9 mouse cellular contexts compared by ENCODE assay signal in the genomic region with DNA sequence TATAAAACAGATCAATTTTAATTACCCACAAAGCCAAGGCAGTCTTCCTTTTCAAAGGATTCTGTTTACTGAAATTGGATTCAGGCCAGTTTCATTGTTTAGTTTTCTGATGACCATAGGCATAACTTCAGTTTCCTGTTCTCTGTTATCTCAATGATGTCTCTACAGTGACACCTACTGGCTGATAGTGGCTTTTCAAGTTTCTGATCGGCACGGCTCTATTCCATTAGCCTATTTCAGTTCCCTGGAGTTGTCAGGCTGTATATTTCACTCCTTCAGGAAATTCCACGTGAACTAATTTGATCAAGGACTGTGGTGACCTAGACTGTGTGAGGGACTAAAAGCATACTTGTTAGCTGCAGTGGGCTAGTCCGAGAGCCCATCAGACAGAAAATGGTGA. TPM values are rescaled to one million over a fixed set of nuclear protein-coding genes. Genes with fewer than 3 reads are reported as not detected.
A peak's percentile ranks its signal among the peaks of the same experiment; 100 is the strongest.
DNase-seq lines count a peak whose midpoint lies in the region; ATAC-seq lines count a peak whose summit lies in the region.
"Had no signal": no experiment of that assay in that cellular context is flagged by ENCODE, and none has a peak within 500 bp of the region (broad histone marks: within the 10 kb centered on the region; RNA-seq: fewer than 3 reads in every experiment).

No protein-coding gene starts in this region.

- DNase-seq in 3T3-L1 (ENCODE audit: low read depth, low spot score) (peak; percentile 82), ES-CJ7 (ENCODE audit: low read depth, low spot score) (peak; percentile 41)
- DNase-seq in cerebellum, adult 11-12 months, result peak; percentile 29
- DNase-seq in lung, adult 18-20 months, result peak; percentile 5 to 59
- DNase-seq in ovary, postnatal 10 days (ENCODE audit: low spot score), result no peak

- H3K9ac ChIP-seq in kidney, embryonic 16.5 days (replicated peaks; ENCODE audit: low read length), result no peak overlapping the region

- peak; percentile 81 for ATAC-seq in frontal cortex, adult (ENCODE audit: low TSS enrichment)
- ATAC-seq in kidney, embryonic 16.5 days (ENCODE audit: low FRiP score, low TSS enrichment), result peak; percentile 46
- ATAC-seq in neutrophil, adult 5-6 weeks (ENCODE audit: extremely low read depth, insufficient number of reproducible peaks, low FRiP score, poor library complexity, severe bottlenecking), result peak; percentile 46; the same call in 1 of the 2 replicates

- H3K27ac ChIP-seq in kidney, embryonic 16.5 days (ENCODE audit: low read length), result no peak overlapping the region

- no peak overlapping the region for H3K4me2 ChIP-seq in kidney, embryonic 16.5 days (replicated peaks; ENCODE audit: low read depth, low read length)

- no peak overlapping the region for H3K4me3 ChIP-seq in kidney, embryonic 16.5 days (ENCODE audit: low read length)
- H3K4me3 ChIP-seq: myocyte had no signal

- no peaks in the 10 kb centered on the region for H3K36me3 ChIP-seq in kidney, embryonic 16.5 days (ENCODE audit: insufficient read depth, low read length)

- no peaks in the 10 kb centered on the region for H3K4me1 ChIP-seq in kidney, embryonic 16.5 days (ENCODE audit: insufficient read depth, low read length)

- 30% methylated on average over 4 of the region's 4 CpGs for WGBS in kidney, embryonic 16.5 days

- H3K27me3 ChIP-seq in kidney, embryonic 16.5 days (ENCODE audit: insufficient read depth, low read length), result peaks cover 7% of the 10 kb centered on the region

- H3K9me3 ChIP-seq in kidney, embryonic 16.5 days (ENCODE audit: low read length), result no peaks in the 10 kb centered on the region

RNA-seq across cellular contexts. Expression of gene Map3k15, which starts 25.0 kb away (rescaled TPM):
- 0.39 and 0.45 TPM in 2 replicates for polyA plus RNA-seq in kidney, embryonic 16.5 days (2015; fragmentation: Nextera tagmentation; extraction: Ambion mirVana)
- 27.4 and 30.6 TPM in 2 replicates for total RNA-seq in neutrophil, adult 5-6 weeks (2017)
